Mouse (Mus musculus): ENCODE measurements around the gene Cnga2.

DNA sequence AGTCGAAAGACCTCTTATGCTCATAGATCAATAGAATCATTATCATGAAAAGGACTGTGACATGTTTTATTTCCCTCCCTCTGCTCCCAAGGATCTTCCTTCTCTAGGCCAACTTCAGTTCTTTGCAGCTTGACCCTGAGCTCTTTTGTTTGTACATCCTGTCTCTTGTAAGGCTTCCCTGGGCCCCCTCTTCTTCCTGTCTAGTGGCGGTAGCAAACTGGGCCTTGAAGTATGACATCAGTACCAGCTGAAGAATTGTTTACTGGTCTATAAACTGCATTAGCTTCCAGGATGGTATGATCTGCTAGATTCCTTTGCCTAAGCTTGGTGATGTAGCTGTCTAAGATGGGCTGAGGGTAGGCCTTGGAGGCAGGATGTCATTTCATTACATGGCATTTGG lies 10.3 kb upstream of the Cnga2 start:
- TF ChIP-seq CTCF (conservative IDR thresholded peaks at IDR 0.05; ENCODE audit: insufficient read depth, insufficient read length, low read depth, low read length) (no peak), POLR2A (IDR thresholded peaks at IDR 0.05; ENCODE audit: low read depth, low read length) (no peak)

All from kidney, adult 2 months (tissue).